Mouse (Mus musculus): ENCODE results near the gene Smco2.
"Not testable (repeated sequence)": the region's sequence is repeated elsewhere in the genome, so short reads cannot be mapped to it uniquely, and the experiment has no call there.

Smco2 gene

GRCm38 (mm10) chr6:146855185-146855584 is 5.3 kb downstream of the Smco2 start:
- DNase-seq (ENCODE audit: low spot score in 2 of 2): no peak

- no peak for DNase-seq (ENCODE audit: low spot score in 2 of 2)
Measured at GRCm38 (mm10) chr6:146857386-146857785, 7.5 kb downstream of the Smco2 start.

GRCm38 (mm10) chr6:146863154-146863553 is 13.2 kb downstream of the Smco2 start:
- DNase-seq (ENCODE audit: low spot score in 2 of 2): no peak

- DNase-seq (ENCODE audit: low spot score in 2 of 2): not testable (repeated sequence)
Measured at GRCm38 (mm10) chr6:146864370-146864769, 14.5 kb downstream of the Smco2 start.

- DNase-seq (ENCODE audit: low spot score in 2 of 2): no peak
Measured at GRCm38 (mm10) chr6:146865701-146866100, 15.8 kb downstream of the Smco2 start.

GRCm38 (mm10) chr6:146871975-146872374 is 22.1 kb downstream of the Smco2 start:
- DNase-seq (ENCODE audit: low spot score in 2 of 2): no peak

GRCm38 (mm10) chr6:146874415-146874814 is 24.5 kb downstream of the Smco2 start:
- DNase-seq (ENCODE audit: low spot score in 2 of 2): no peak

- no peak for DNase-seq (ENCODE audit: low spot score in 2 of 2)
Measured at GRCm38 (mm10) chr6:146876820-146877219, 26.9 kb downstream of the Smco2 start.

- no peak for DNase-seq (ENCODE audit: low spot score in 2 of 2)
Measured at GRCm38 (mm10) chr6:146877425-146878045, 27.6 kb downstream of the Smco2 start.

GRCm38 (mm10) chr6:146878926-146879325 is 29.0 kb downstream of the Smco2 start:
- no peak for DNase-seq (ENCODE audit: low spot score in 2 of 2)

GRCm38 (mm10) chr6:146879856-146880255 is 30.0 kb downstream of the Smco2 start:
- DNase-seq (ENCODE audit: low spot score in 2 of 2): no peak

- DNase-seq (ENCODE audit: low spot score in 2 of 2): no peak
Measured at GRCm38 (mm10) chr6:146880296-146880695, 30.4 kb downstream of the Smco2 start.

- DNase-seq (ENCODE audit: low spot score in 2 of 2): no peak
Measured at GRCm38 (mm10) chr6:146881896-146882770, 32.2 kb downstream of the Smco2 start.

GRCm38 (mm10) chr6:146883426-146883825 is 33.5 kb downstream of the Smco2 start:
- no peak for DNase-seq (ENCODE audit: low spot score in 2 of 2)

GRCm38 (mm10) chr6:146884171-146884570 is 34.3 kb downstream of the Smco2 start:
- DNase-seq (ENCODE audit: low spot score in 2 of 2): no peak

GRCm38 (mm10) chr6:146884851-146885250 is 34.9 kb downstream of the Smco2 start:
- DNase-seq (ENCODE audit: low spot score in 2 of 2): peak; percentile 33 to 48

GRCm38 (mm10) chr6:146887958-146888659 is 38.2 kb downstream of the Smco2 start, which contains the start of gene Ppfibp1:
Gene Ppfibp1, plus strand, starts transcription at chr6:146888487.
- DNase-seq (ENCODE audit: low spot score in 2 of 2): peak; percentile 93 to 95

- DNase-seq (ENCODE audit: low spot score in 2 of 2): no peak
Measured at GRCm38 (mm10) chr6:146888660-146889490, 39.0 kb downstream of the Smco2 start.

GRCm38 (mm10) chr6:146890215-146890614 is 40.3 kb downstream of the Smco2 start:
- no peak for DNase-seq (ENCODE audit: low spot score in 2 of 2)

- no peak for DNase-seq (ENCODE audit: low spot score in 2 of 2)
Measured at GRCm38 (mm10) chr6:146890633-146891032, 40.7 kb downstream of the Smco2 start.

- DNase-seq (ENCODE audit: low spot score in 2 of 2): no peak
Measured at GRCm38 (mm10) chr6:146893890-146894289, 44.0 kb downstream of the Smco2 start.

Data from heart, adult 9 months (tissue).